Mouse (Mus musculus): ENCODE measurements at regions not wholly inside any gene's neighbourhood (a gene's known extent, or its start where the extent isn't known, plus 50 kb on each side); places are given as distances from the start of the nearest gene placed in this dataset.

DNA sequence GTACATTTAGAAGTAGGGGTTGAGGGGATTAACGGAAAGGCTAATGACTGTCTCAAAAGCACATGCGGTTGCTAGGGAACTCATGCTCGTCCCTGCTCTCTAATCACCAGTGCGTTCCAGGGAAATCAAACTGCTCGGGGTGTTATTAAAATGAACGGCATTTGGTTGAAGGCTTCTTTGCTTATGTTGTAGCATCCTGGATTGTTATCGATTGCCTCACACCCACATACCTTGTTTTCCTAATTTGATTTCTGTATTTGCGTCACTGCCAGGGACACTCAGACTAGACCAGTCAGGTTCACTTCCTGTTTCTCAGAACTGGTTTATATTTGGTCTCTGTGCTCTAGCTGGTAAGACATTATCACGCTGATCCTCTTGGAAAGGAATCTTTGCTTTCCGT is 177.0 kb upstream of the Mkln1 start:
- no peak for DNase-seq

- DNase-seq, result no peak
These were observed 176.4 kb upstream of the Mkln1 start for GRCm38 (mm10) chr6:31222024-31222579.

DNA sequence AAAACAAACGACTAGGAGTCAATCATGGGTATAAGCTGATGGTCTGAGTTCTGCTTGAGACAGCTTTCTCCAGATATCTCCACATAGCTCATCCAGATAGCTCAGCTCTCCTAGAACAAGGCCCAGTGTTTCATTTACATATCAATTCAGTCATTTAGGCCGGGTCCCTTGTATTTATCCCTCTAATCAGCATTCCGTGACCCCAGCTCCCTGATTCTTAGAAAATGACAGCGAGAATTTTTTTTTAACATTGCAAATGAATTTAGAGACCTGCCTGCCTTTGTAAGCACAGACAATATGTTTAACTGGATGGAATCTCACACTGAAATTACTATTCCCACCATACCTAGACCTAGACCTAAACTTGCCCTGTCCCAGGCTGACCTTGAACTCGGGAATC is 171.1 kb upstream of the Mkln1 start:
- DNase-seq, result no peak

GRCm38 (mm10) chr6:31228061-31228460 is 170.5 kb upstream of the Mkln1 start:
- DNase-seq, result no peak

GRCm38 (mm10) chr6:31231821-31232220 is 166.7 kb upstream of the Mkln1 start:
- DNase-seq, result no peak

DNA sequence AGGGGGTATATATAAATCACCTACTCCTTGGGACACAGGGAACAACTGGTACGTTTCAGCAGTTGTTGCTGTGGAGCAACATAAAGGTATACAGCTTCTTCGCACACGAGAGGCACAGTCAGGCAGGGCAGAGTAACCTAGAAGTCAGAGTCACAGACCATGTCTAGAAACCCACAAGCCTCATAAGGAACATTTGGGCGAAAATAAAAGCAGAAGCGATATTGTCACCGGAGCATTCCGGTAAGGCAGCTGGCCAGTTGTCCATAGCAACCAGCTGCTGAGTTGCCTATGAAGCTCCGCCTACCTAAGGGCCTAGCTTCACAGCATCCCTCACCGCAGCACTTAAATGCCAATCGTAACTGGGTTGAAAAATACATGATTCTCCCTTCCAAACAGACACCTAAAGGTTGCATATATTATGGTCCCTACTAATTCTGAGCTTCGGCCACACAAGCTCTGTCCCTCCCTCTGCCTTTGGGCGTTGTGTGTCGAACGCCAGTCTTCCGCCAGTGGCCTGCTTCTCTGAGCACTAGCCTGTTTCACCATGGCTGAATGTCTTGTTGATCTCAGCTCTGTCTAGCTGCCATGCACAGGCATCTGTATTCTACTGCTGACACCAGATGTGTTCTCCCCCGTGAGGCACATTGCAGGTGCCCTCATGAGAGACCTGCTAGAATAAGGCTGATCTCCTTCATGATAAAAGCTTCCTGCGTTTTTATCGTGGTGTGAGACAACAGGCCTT is 165.1 kb upstream of the Mkln1 start:
- DNase-seq, result no peak

- no peak for DNase-seq
These were observed 158.5 kb upstream of the Mkln1 start for GRCm38 (mm10) chr6:31240051-31240450.

DNA sequence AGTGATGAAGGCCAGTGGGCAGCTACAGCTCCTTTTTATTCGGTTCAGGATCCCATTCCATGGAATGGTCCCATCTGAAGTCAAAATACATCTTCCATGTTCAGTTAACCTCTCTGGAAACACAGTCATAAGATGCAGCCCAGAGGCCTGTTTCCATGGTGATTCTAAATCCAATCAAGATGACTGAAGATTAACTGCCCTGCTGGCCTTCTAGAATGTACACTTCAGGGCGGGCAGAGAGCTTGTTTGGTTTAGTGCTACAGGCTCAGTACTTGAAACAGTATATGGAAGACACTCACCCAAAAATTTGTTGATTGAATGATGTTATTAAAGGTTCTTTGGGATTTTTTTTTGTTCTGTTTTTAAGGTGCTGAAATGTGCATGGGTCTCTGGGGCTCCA is 148.0 kb upstream of the Mkln1 start:
- no peak for DNase-seq

GRCm38 (mm10) chr6:31253251-31253935 is 145.1 kb upstream of the Mkln1 start:
- peak; percentile 33 for DNase-seq

DNA sequence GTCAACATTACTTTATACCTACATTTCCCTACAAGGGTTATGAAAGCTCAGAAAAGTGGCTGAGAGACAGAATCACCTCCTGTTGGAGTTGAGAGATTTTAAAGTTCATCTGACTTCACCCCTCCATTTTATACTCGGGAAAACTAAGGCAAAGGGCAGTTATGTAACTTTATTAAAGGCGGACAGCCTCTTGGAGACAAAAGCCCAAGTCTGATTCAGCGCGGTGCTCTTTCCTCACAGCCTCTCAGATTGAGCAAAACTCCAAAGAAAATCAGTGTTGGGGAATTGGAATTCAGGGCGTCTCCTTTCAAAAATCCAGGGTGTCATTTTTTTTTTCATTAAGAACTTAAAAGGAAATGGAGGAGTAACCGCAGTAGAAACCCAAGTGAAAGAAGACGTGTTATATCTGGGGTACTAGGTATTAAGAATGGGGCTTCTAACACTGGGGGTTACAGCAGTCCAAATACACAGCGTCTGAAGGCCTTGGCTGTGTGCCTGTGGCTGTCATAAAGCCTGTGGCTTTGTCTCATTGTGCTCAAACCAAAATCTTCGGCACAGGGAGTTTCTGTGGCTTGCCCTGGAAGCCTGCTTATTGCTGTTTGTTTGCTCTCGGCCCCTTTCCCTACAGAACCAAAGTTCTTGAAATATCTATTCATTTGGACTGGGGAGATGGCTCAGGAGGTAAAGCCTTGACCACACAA is 137.7 kb upstream of the Mkln1 start:
- DNase-seq, result no peak

DNA sequence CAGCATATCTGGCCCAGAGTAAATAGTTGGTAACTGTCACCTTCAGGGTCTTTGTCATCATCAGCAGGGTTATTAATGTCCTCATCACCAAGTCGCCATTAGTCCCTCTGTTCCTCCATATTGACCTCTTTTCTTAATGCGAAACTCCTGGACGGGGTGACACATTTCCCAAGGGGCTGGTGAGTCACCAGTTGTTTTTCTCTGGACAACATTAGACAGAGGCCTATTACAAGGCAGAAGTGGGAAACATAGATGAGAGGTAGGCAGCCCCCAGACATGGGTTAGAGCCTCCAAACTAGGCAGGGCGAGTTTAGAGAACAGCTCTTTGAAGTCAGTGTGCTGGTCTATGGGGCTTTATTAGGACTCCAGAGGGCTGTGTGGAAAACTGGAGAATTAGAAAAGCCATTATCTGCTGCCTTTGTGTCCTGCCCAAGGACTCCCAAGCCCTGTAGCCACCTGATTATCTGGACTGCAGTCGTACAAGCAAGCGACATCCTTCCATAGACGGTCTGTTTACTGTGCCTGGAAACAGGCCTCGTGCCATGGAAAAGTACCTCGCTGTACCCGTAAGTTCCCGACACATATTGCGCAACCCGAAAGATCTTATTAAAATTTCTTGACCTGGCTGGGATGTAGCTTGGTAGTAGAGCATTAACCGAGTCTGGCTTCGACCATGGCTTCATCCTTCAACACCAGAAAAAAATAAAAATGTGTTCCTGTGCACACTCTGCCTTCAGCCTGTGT is 136.6 kb upstream of the Mkln1 start:
- no peak for DNase-seq

- DNase-seq, result no peak
These were observed 135.9 kb upstream of the Mkln1 start for GRCm38 (mm10) chr6:31262651-31263050.

GRCm38 (mm10) chr6:31263821-31264220 is 134.7 kb upstream of the Mkln1 start:
- DNase-seq, result no peak

- no peak for DNase-seq
These were observed 132.0 kb upstream of the Mkln1 start for GRCm38 (mm10) chr6:31266441-31267040.

GRCm38 (mm10) chr6:31268057-31268456 is 130.5 kb upstream of the Mkln1 start:
- no peak for DNase-seq

- no peak for DNase-seq
These were observed 124.7 kb upstream of the Mkln1 start for GRCm38 (mm10) chr6:31273816-31274215.

GRCm38 (mm10) chr6:31274236-31274635 is 124.3 kb upstream of the Mkln1 start:
- DNase-seq, result no peak

- DNase-seq, result no peak
These were observed 120.7 kb upstream of the Mkln1 start for GRCm38 (mm10) chr6:31277792-31278191.

- DNase-seq, result no peak
These were observed 114.6 kb upstream of the Mkln1 start for GRCm38 (mm10) chr6:31283973-31284372.

DNA sequence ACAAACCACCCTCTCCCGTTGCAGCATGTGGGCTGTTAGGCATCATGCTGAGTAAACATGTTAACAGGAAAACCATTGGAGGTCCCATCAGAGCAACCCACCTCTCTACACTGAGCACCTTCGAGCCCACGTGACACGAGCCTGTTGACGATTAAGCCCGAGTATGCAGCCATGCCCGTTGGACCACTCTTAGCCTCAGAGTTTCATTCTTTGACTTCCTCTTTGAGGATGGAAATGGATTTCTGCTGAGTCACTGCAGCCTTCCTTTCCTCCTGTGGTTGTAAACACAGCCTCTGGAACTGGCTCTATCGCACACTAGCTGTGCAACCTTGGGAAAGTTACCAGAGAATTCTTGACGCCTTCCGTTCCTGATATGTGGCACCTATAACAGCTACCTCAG is 114.1 kb upstream of the Mkln1 start:
- DNase-seq, result no peak

DNA sequence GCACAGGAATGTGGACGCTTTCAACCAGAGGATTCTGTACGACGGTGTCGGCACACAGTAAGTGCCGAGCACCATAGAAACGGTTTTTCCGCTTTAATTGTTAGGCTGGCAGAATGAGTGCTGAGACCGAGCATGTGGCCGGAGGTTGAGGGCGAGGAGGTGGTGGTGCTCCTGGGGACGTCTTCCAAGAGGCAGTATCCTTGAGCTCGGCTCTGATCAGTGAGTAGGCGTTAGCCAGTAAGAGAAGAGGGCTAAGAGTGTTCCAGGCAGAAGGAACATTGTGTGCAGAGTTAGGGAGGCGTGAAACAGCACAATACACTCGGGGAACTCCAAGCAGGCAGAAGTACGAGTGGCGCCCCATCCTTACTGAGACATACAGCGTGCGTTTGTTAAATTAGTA is 113.5 kb upstream of the Mkln1 start:
- no peak for DNase-seq

DNA sequence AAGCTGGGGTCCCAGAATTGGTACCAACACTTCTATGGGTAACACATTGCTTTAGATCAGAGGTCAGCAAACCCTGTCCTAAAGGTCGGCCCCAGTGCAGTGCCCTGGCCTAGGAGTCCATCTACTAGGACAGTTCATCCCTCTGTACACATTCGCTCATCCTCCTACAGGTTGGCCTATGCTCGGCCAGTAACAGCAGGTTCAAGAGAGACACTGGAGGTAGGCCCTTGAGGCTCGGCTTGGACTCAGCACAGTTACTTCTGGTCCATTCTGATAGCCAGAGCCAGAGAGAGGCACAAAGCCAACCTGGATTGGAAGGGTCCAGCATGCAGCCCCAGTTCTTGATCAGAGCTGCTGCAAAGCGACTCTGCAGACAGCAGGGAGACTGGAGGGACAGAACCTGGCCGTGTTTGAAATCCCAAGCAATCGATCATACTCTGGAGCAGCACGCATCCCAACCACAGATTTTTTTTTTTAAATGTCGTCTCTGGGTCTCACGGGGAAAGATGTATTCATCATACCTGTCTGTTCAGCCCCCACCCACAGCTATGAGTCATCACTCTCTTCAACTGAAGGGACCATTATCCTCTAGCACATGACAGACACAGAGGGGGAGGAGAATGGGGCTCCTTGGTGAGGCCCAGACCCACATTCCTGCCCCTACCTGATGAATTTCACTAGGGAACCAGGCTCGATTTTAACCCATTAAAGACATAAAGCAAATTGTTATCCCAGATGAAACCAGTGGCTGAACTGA is 112.4 kb upstream of the Mkln1 start:
- DNase-seq, result no peak
